Mouse (Mus musculus) liver, embryonic 14.5 days (tissue): ENCODE results near the gene Nt5dc3. TPM values are rescaled to one million over a fixed set of nuclear protein-coding genes. Genes with fewer than 3 reads are reported as not detected.

Experiments
- ATAC-seq: fragments of 200-750 bp; cut with Nextera tagmentation; 2 replicates; pipeline ENCODE4 v1.8.0; 2017; ENCODE audit warnings: moderate number of reproducible peaks, mild to moderate bottlenecking, moderate library complexity; ENCODE audit not compliant: insufficient read depth
- DNase-seq, 3 experiments: peaks; one replicate each; pipeline ENCODE4 v3.0.0-alpha.2; 2012 to 2013; ENCODE audit warnings: low read depth in 3 of 3, low spot score in 3 of 3
- H3K27ac ChIP-seq: fragments of 300-500 bp; sonication (generic); 2 replicates; pipeline ENCODE4 v1.5.1; 2014; ENCODE audit warnings: moderate library complexity, mild to moderate bottlenecking, control low read depth, inconsistent platforms
- H3K27me3 ChIP-seq: fragments of 300-500 bp; sonication (generic); 2 replicates; pipeline ENCODE4 v1.6.1; 2014; ENCODE audit warnings: mild to moderate bottlenecking, low read length, moderate library complexity; ENCODE audit not compliant: control insufficient read depth, insufficient read depth
- H3K36me3 ChIP-seq: fragments of 300-500 bp; sonication (generic); replicated peaks from 2 replicates; pipeline ENCODE4 v1.6.1; 2014; ENCODE audit warnings: low read depth; ENCODE audit not compliant: control insufficient read depth, insufficient read depth
- H3K4me1 ChIP-seq, 2 experiments: fragments of 200-500 bp in 1 of 2; fragments of 300-500 bp in 1 of 2; sonication (generic) in 1 of 2; replicated peaks; 2 replicates each; pipeline ENCODE4 v1.6.1; 2012 to 2014; ENCODE audit warnings: antibody characterized with exemption in 1 of 2, inconsistent platforms in 1 of 2, low read length in 1 of 2; ENCODE audit not compliant: control insufficient read depth in 2 of 2, insufficient read depth in 2 of 2
- H3K4me2 ChIP-seq: fragments of 300-500 bp; sonication (generic); 2 replicates; pipeline ENCODE4 v1.6.1; 2014; ENCODE audit warnings: low read depth, mild to moderate bottlenecking, control low read depth, moderate library complexity
- H3K4me3 ChIP-seq, 2 experiments: fragments of 200-500 bp in 1 of 2; fragments of 300-500 bp in 1 of 2; sonication (generic) in 1 of 2; 2 replicates each; pipeline ENCODE4 v1.5.1; 2012 to 2014; ENCODE audit warnings: low read depth in 2 of 2, low read length in 2 of 2, mild to moderate bottlenecking in 2 of 2, control low read depth in 1 of 2, inconsistent platforms in 1 of 2, moderate library complexity in 1 of 2; ENCODE audit not compliant: insufficient read depth in 1 of 2
- H3K9ac ChIP-seq: fragments of 300-500 bp; sonication (generic); replicated peaks from 2 replicates; pipeline ENCODE4 v1.6.1; 2014; ENCODE audit warnings: mild to moderate bottlenecking, control low read depth, moderate library complexity
- H3K9me3 ChIP-seq: fragments of 300-500 bp; sonication (generic); 2 replicates; pipeline ENCODE4 v1.6.1; 2016; ENCODE audit warnings: low read length, mixed read lengths; ENCODE audit not compliant: control insufficient read depth
- CTCF ChIP-seq: IDR thresholded peaks from 2 replicates; pipeline ENCODE4 v1.5.1; 2016; ENCODE audit warnings: antibody characterized with exemption, low read depth, control low read depth
- EP300 ChIP-seq: IDR thresholded peaks from 2 replicates; pipeline ENCODE4 v1.6.1; 2016; ENCODE audit warnings: antibody characterized with exemption, low read depth
- WGBS: fragments of 180-500 bp; shearing (Covaris S2); extraction: QIAGEN DNeasy Blood & Tissue Kit; methylation state at CpG from one replicate; pipeline ENCODE4 v1.1.7; 2014; ENCODE audit not compliant: insufficient replicate concordance; 5-methylcytosine and 5-hydroxymethylcytosine counted together
- polyA plus RNA-seq, 2 experiments: library from polyadenylated mRNA; depleted of rRNA in 1 of 2; stranded (reverse) in 1 of 2; unstranded in 1 of 2; fragments of >200 nt; fragmentation: Nextera tagmentation in 1 of 2; extraction: Ambion mirVana in 1 of 2; gene quantifications; 2 replicates each; pipeline versions ENCODE4 v1.2.1 to v1.2.3; 2012 to 2014

Gene Nt5dc3
- polyA plus RNA-seq, 2 experiments: 0.46 to 0.89 TPM

DNA sequence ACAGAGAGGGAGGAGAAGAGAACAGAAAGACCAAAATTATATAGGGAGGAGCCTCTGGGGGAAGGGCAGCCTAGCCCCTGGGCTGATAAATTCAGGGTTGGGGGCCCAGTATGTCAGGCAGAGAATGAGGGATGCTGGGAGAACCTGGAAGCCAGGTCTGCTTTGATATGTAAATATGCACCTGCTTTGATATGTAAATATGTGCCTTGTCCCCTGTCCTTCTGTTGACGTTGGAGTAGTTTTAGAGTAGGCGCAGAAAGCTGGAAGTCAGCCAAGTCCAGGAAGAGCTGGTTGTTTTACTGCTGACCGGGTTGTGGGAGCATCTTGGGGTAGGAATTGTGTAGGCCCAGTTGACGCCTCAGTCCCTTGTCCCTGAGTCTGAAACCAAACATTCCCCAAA lies 9.0 kb upstream of the Nt5dc3 start:
- no peaks in the 10 kb centered on the region for H3K4me1 ChIP-seq
- no peak for ATAC-seq
- H3K36me3 ChIP-seq: no peaks in the 10 kb centered on the region
- H3K27ac ChIP-seq: no peak overlapping the region
- no peak for DNase-seq
- H3K9me3 ChIP-seq: no peaks in the 10 kb centered on the region
- 49% methylated on average over 4 of the region's 4 CpGs for WGBS
- TF ChIP-seq EP300 (no peak), CTCF (no peak)
- H3K4me3 ChIP-seq: no peak overlapping the region
- no peak overlapping the region for H3K9ac ChIP-seq
- no peaks in the 10 kb centered on the region for H3K27me3 ChIP-seq
- no peak overlapping the region for H3K4me2 ChIP-seq

DNA sequence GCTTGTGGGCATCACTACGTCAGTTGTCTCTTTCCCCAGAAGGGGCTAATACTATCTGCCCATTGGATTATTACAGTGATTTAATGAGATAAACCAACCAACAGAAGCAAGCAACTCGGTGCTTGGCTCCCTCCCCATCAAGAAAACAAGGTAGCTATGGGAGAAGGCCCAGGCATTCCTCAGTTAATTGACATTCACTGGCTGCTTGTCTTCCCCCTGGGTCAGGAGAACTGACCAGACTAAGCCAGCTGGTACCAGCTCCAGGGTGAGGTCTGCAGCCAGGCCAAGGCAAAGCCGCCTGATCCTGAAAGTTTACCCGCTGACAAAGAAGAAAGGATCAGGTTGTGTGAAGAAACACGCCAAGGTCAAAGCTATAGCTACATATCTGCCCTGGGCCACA lies 7.1 kb upstream of the Nt5dc3 start:
- Histone ChIP-seq H3K4me2 (no peak overlapping the region), H3K9me3 (no peaks in the 10 kb centered on the region), H3K4me1 (no peaks in the 10 kb centered on the region), H3K27me3 (no peaks in the 10 kb centered on the region), H3K9ac (no peak overlapping the region), H3K4me3 (no peak overlapping the region), H3K27ac (no peak overlapping the region), H3K36me3 (no peaks in the 10 kb centered on the region)
- ATAC-seq (no peak), DNase-seq (no peak)
- 61% methylated on average over 5 of the region's 5 CpGs for WGBS
- no peak for TF ChIP-seq CTCF
- no peak for TF ChIP-seq EP300

DNA sequence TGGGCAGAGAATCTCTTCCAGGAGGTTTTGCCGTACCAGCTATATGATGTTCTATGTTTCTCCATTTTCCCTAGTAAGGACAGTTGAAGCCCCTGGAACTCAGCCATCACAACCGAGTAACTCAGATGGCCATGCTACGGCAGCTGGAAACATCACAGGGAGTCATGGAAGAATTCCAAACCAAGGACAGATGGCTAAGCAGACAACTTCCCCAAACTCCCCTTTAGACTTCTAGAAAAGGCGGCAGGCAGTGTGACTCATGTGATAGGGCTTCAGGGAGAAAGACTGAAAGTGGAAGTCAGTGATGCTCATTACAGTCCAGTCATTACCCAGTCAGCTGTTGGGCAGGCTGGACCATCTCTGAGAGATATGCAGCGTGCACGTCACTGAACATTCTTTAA lies 6.6 kb upstream of the Nt5dc3 start:
- H3K4me1 ChIP-seq: no peaks in the 10 kb centered on the region
- H3K27ac ChIP-seq: no peak overlapping the region
- DNase-seq: no peak
- H3K36me3 ChIP-seq: no peaks in the 10 kb centered on the region
- no peak for TF ChIP-seq CTCF
- TF ChIP-seq EP300: no peak
- no peak overlapping the region for H3K4me3 ChIP-seq
- WGBS: 49% methylated on average over 6 of the region's 6 CpGs
- ATAC-seq: no peak
- no peaks in the 10 kb centered on the region for H3K9me3 ChIP-seq
- no peak overlapping the region for H3K4me2 ChIP-seq
- no peaks in the 10 kb centered on the region for H3K27me3 ChIP-seq
- H3K9ac ChIP-seq: no peak overlapping the region

- H3K36me3 ChIP-seq: no peaks in the 10 kb centered on the region
- H3K9ac ChIP-seq: no peak overlapping the region
- H3K4me3 ChIP-seq: no peak overlapping the region
- whole genome bisulfite sequencing: 42% methylated on average over 4 of the region's 4 CpGs
- H3K4me2 ChIP-seq: no peak overlapping the region
- TF ChIP-seq EP300 (no peak), CTCF (no peak)
- H3K4me1 ChIP-seq: peaks cover 5 to 9% of the 10 kb centered on the region in 2 experiments
- no peak for ATAC-seq
- H3K27me3 ChIP-seq: no peaks in the 10 kb centered on the region
- H3K9me3 ChIP-seq: no peaks in the 10 kb centered on the region
- H3K27ac ChIP-seq: no peak overlapping the region
- no peak for DNase-seq
These were observed 5.4 kb upstream of the Nt5dc3 start for GRCm38 (mm10) chr10:86773360-86773759.

GRCm38 (mm10) chr10:86776281-86776680 lies 2.5 kb upstream of the Nt5dc3 start:
- DNase-seq (no peak), ATAC-seq (no peak)
- Histone ChIP-seq H3K9me3 (no peaks in the 10 kb centered on the region), H3K27ac (no peak overlapping the region), H3K4me3 (no peak overlapping the region), H3K9ac (no peak overlapping the region), H3K4me1 (peaks cover 14 to 15% of the 10 kb centered on the region in 2 experiments), H3K27me3 (no peaks in the 10 kb centered on the region), H3K36me3 (no peaks in the 10 kb centered on the region), H3K4me2 (no peak overlapping the region)
- TF ChIP-seq EP300 (no peak), CTCF (no peak)
- 70% methylated on average over 9 of the region's 9 CpGs for WGBS
